Mouse (Mus musculus) testis, adult 2 months (tissue): Measurements from ENCODE around the gene Zbtb16.

Experiments
- CTCF ChIP-seq: fragments of 200-500 bp; IDR thresholded peaks from 2 replicates; pipeline ENCODE4 v1.5.1; 2012; ENCODE audit warnings: low read depth, mild to moderate bottlenecking, inconsistent platforms, low read length, moderate library complexity; ENCODE audit not compliant: control insufficient read depth, insufficient read depth, insufficient replicate concordance
- POLR2A ChIP-seq: fragments of 200-500 bp; IDR thresholded peaks from 2 replicates; pipeline ENCODE4 v1.6.1; 2012; ENCODE audit warnings: low read depth, mild to moderate bottlenecking, inconsistent platforms, low read length, moderate library complexity; ENCODE audit not compliant: control insufficient read depth

GRCm38 (mm10) chr9:48735466-48736312 lies 100.3 kb downstream of the Zbtb16 start:
- TF ChIP-seq CTCF: no peak
- no peak for TF ChIP-seq POLR2A
